Mouse (Mus musculus): Measurements from ENCODE around the gene Emid1.

Gene Emid1

DNA sequence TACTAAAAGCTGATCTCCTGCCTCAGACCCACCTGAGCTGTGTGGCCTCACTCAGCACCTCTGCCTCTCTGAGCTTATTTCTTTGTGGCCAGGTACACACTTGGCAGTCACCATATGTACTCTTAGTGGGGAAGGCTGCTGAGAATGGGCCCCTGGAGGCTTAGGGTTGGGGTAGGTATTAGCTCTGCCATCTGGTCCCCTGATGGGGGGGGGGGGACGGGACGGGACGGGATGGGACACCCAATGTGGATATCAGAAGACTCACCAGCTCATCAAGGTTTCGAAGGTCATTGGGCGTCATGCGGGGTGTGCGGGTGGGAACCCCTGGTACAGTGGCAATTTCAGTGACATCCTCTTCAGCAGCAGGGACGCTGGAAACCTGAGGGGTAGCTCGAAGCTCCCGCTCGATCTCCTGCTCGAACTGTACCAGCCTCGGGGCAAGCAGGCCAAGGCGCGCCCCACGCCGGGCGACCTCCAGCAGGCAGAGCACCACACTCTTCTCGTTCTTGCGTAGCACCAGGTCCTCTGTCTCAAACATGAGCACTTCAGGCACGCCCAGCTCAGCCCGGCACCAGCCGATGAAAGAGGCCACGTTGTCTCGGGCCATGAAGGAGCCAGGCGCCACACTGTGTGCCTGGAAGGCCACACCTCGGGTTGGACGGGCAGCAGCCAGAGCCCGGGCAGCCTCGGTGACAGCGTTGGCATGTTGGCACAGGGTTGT, 88.3 kb downstream of the Emid1 start:
- no peak for DNase-seq (ENCODE audit: extremely low read depth, low read depth)

DNA sequence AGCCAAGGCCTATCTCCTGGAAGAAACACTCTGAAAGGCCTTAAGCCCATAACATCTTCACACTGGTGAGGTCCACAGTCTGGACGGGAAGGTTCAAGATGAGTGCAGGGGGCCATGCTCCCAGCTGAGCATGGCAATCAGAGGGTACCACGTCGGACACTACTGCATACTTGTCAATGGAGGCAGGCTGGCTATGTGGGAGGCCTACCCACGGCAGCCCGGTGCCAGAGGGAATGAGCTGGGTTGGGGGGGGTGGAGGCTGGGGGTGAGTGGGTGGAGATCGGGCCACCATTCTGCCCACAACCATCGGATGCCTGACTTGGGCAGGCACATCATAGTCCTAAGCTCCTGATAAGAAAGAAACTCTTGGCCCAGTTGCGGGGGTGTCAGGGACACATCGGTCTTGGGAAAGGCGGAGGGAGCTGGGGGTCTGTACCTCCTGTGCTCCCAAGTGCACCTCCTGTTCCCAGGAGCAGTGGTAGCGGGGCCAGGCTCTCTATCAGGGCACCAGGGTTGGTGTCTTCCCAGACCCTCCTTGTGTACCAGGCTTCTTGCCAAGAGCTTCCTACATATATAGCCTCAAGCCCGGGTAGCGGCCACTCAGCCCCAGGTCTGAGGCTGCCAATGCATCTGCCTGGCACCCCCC, 89.1 kb downstream of the Emid1 start:
- DNase-seq (ENCODE audit: extremely low read depth, low read depth) = no peak

DNA sequence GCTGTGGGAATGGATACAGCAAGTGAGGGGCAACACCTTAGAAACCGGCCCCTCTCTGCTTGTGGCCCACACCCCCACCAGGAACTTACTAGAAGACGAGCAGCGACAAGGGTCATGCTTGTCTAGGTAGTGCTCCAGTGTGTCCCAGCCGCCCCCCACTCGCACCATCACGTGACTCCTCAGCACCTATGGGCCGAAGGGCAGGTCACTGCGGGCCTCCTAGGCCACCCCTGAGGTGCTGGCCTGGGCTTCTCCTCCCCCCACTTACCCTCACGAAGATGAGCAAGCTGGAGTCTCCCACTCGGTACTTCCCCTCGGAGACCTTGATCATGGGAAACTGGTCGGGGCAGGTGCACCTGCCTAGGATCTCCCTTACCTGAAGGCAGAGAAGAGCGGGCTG, 89.7 kb downstream of the Emid1 start:
- no peak for DNase-seq (ENCODE audit: extremely low read depth, low read depth)

DNA sequence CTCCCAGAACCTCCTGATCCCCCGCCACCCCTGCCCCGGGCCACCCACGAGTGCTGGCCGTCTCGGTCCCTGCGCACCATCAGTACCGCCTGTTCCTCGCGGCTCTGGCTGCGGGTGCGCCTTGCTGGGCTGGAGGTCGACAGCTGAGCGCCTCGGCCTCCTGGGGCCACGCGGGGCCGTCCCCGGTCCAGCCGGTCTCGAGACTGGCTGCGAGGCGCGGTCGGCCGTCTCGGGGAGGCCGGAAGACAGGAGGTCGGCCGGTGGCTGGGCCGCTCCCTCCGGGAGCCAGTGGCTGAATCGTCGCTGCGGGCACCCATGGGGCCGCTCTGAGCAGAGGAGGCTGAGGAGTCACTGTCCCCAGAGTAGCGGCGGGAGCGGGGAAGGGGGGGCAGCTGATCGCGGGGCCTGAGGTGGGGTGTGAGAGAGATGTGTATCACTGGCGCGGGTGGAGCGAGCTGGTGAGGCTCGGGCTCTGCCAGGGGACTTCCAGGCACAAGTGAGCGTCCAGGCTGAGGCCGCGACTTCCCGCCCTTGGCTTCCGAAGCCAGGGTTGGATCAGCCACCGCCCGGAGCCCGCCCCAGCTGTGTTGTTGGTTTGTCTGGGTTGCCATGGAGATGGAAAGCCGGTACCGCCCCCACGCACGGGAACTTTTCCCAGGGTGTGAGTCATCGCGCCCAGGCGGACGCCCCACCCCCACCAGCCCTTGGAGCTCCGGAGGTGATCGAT, 90.5 kb downstream of the Emid1 start:
- no peak for DNase-seq (ENCODE audit: extremely low read depth, low read depth)

DNA sequence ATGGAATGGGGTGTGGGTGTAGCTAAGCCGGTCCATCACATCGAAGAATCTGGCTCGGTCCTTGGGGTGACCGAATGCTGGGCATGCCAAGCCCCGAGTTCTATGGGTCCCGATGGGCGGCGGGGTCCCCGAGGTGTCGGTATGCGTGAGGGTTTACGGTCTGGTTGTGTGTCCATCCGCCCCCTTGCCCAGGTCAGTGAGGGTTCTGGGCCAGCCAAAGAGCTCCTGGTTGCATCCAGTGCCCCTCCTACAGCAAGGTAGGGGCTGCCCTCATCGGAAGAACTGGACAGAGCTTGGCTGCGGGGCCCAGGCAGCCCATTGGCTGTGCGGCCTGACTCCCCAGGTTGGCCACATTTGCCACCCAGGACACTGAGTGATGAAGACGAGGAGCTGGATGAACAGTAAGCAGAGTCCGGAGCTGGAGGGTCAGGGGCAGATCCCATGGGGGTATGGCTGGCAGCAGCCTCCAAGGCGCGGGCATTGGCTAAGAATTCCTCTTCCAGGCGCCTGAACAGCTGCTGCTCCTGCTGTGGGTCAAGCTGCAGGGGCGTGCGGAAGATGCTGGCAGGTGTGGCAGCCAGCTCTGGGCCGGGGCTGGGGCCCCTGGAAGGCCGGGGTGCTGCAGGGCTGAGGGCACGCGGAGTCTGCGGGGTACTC, 91.2 kb downstream of the Emid1 start:
- DNase-seq (ENCODE audit: extremely low read depth, low read depth) = no peak

DNA sequence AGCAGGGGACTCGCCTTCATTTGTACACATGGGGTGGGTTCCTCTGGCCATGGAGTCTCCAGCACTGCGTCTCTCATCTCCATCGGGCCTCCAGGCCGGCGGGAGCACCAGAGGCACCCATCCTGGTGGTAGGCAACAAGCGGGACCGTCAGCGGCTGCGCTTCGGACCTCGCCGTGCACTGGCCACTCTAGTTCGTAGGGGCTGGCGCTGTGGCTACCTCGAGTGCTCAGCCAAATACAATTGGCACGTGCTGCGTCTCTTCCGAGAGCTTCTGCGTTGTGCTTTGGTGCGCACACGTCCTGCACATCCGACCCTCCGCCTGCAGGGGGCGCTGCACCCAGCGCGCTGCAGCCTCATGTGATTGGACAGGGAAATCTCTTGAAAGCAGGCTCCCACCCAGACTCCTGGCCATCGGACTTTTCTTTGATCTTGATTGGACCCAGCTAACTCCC, 92.3 kb downstream of the Emid1 start:
- DNase-seq (ENCODE audit: extremely low read depth, low read depth) = no peak

DNA sequence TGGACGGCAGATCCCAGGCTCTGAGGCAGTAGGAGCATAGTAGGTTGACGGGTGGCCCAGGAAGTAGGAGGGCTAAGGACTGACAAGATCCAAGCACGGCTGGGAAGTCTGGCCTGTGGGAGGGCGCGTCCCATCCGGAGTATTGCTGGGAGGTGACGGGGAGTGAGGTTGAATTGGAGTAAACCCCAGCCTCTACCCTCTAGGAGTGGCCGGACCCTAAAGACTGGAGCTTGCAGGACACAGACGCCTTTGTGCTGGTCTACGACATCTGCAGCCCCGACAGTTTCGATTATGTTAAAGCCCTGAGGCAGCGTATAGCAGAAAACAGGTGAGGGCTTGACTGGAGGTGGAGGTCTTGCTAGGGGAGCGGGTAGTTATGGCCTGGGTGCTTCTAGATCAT, 92.8 kb downstream of the Emid1 start:
- DNase-seq (ENCODE audit: extremely low read depth, low read depth) = no peak

DNA sequence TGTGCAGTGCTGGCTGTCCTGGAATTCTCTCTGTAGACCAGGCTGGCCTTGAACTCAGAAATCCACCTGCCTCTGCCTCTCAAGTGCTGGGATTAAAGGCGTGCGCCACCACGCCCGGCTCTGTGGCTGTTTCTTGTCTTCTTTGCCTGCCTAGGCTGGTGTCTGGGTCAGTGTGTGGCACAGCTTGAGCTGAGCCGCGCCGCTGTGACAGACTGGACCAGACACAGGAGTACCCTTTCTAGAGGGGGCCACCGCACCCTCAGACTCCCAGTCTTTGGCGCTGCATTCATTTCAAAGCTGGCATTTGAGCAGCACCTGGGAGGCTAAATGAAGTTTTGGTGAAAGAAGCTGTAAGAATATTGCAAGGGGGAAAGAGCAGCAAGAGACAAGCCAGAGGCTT, 93.3 kb downstream of the Emid1 start:
- no peak for DNase-seq (ENCODE audit: extremely low read depth, low read depth)

DNA sequence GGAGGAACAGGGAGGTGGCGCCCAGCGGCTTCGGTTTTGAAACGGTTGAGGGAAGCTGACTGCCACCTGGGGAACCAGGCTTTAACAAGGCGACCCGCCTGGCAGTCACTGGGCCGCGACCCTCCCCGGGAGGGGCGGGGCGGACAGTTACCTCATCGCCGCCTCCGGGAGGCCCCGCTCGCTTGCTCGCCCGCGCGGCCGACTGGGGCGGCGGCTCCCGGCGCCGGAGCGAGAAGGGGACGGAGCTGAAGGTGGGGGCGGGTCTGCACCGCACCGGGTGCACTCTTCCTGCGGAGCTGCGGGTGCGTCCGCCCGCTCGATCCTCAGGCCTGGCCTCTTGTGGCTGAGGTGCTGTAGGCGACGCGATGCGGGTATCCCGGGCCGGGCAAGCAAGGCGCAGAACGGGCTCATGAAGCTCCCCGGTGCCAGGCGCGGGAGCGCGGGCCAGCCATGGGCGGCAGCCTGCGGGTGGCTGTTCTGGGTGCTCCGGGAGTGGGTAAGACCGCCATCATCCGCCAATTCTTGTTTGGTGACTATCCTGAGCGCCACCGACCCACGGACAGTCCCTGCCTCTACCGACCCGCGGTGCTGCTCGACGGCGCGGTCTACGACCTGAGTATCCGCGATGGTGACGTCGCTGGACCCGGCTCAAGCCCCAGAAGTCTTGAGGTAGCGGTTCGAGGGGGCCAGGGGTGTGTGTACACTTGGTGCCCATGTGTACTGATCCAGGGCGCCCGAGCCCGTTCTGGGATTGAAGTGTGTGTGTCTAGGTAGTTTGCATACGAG, 94.0 kb downstream of the Emid1 start, which contains the start of gene Rasl10a:
Gene Rasl10a, plus strand, starts transcription at position 273 of the 786 bp plus-strand sequence.
- no peak for DNase-seq (ENCODE audit: extremely low read depth, low read depth)

DNA sequence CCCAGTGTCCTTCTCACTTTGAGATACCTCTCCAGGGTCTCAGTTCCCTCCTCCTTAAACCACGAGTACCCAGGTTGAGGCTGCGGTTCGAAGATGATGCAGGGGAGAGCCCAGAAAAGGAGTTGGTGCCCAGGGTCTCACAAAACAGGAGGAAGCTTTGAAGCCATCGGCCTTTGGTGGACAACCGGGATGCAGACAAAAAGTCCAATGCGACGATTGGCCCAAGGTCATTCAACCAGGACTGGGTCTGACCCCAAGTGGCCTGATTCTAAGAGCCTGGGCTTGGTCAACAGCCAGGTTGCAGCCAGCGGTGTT, 94.6 kb downstream of the Emid1 start:
- no peak for DNase-seq (ENCODE audit: extremely low read depth, low read depth)

DNA sequence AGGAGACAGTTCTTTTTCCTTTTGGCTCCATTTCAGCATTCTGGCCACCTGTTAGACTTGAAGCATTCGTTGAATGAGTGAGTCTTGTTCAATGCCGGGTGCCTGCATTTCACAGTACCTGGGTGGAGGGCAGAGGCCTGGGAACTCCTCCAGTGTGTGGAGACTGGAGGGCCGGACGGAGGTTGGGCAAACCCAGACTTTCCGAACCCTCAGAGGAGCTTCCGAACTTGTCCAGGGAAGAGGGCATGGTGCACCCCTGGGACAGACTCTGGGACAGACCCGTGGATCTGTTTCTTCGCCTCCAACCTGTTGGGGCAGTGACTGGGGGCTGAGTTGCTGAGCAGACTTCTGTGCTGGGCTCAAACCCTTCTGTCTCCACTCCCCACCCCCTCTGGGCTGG, 95.0 kb downstream of the Emid1 start:
- no peak for DNase-seq (ENCODE audit: extremely low read depth, low read depth)
